Mouse (Mus musculus): Measurements from ENCODE around the gene Tmem236.

DNA sequence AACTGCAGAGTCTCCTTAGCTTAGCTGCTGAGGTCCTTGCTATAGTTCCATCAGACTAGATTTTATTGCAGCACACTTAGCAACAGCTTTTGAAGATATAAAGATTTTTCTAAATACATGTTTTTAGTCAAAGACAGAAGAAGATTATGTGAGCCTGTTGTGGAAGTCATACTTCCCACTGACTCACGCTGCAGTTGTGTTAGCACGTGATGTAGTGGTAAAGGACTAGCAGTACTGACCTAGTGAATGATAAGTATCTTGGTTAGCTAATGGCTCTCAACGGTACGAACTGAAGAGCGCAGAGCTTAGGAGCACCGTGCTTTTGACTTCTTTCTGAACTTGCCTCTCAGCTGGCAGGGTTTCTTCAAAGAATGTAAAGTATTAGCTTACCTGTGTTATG is 47.9 kb upstream of the Tmem236 start:
- no peak for TF ChIP-seq POLR2A (IDR thresholded peaks at IDR 0.05; ENCODE audit: extremely low read depth, insufficient read depth, low read length)
- no peak for TF ChIP-seq CTCF (IDR thresholded peaks at IDR 0.05; ENCODE audit: extremely low read depth, insufficient read depth, low read length)
